Mouse (Mus musculus) heart, embryonic 11.5 days (tissue): ENCODE data around the gene Trpc3. TPM values are rescaled to one million over a fixed set of nuclear protein-coding genes. Genes with fewer than 3 reads are reported as not detected.
A peak's percentile ranks its signal among the peaks of the same experiment; 100 is the strongest.
"Not testable (repeated sequence)": the region's sequence is repeated elsewhere in the genome, so short reads cannot be mapped to it uniquely, and the experiment has no call there.

Experiments
- ATAC-seq: fragments of 200-750 bp; cut with Nextera tagmentation; replicated peaks from 2 replicates; pipeline ENCODE4 v1.8.0; 2017; ENCODE audit warnings: moderate library complexity; ENCODE audit not compliant: insufficient number of reproducible peaks, low FRiP score, low TSS enrichment
- H3K27ac ChIP-seq: fragments of 300-500 bp; sonication (generic); 2 replicates; pipeline ENCODE4 v1.5.1; 2014; ENCODE audit warnings: mild to moderate bottlenecking, low read depth, low read length
- H3K27me3 ChIP-seq: fragments of 300-500 bp; sonication (generic); 2 replicates; pipeline ENCODE4 v1.6.1; 2014; ENCODE audit warnings: mild to moderate bottlenecking, low read length, mixed read lengths; ENCODE audit not compliant: control insufficient read depth, insufficient read depth
- H3K36me3 ChIP-seq: fragments of 300-500 bp; sonication (generic); 2 replicates; pipeline ENCODE4 v1.6.1; 2014; ENCODE audit warnings: mild to moderate bottlenecking, low read length, moderate library complexity, mixed read lengths; ENCODE audit not compliant: control insufficient read depth, insufficient read depth
- H3K4me1 ChIP-seq: fragments of 300-500 bp; sonication (generic); 2 replicates; pipeline ENCODE4 v1.6.1; 2014; ENCODE audit warnings: low read length; ENCODE audit not compliant: control insufficient read depth, insufficient read depth
- H3K4me2 ChIP-seq: fragments of 300-500 bp; sonication (generic); 2 replicates; pipeline ENCODE4 v1.6.1; 2014; ENCODE audit warnings: mild to moderate bottlenecking, moderate library complexity
- H3K4me3 ChIP-seq: fragments of 300-500 bp; sonication (generic); 2 replicates; pipeline ENCODE4 v1.5.1; 2014; ENCODE audit warnings: low read depth, low read length
- H3K9ac ChIP-seq: fragments of 300-500 bp; sonication (generic); 2 replicates; pipeline ENCODE4 v1.6.1; 2014; ENCODE audit warnings: mild to moderate bottlenecking, low read depth, low read length, moderate library complexity
- H3K9me3 ChIP-seq: fragments of 300-500 bp; sonication (generic); replicated peaks from 2 replicates; pipeline ENCODE4 v1.6.1; 2016; ENCODE audit warnings: low read length; ENCODE audit not compliant: control insufficient read depth
- WGBS: fragments of 180-500 bp; shearing (Covaris S2); extraction: QIAGEN DNeasy Blood & Tissue Kit; methylation state at CpG from one replicate; pipeline ENCODE4 v1.1.7; 2014; ENCODE audit not compliant: insufficient replicate concordance; 5-methylcytosine and 5-hydroxymethylcytosine counted together
- polyA plus RNA-seq: library from polyadenylated mRNA; unstranded; fragments of >200 nt; fragmentation: Nextera tagmentation; extraction: Ambion mirVana; gene quantifications from 2 replicates; pipeline ENCODE4 v1.2.1, GENCODE M21; 2014

Trpc3 gene
- polyA plus RNA-seq, 1 experiment from 2014 or later, result 3.5 TPM

DNA sequence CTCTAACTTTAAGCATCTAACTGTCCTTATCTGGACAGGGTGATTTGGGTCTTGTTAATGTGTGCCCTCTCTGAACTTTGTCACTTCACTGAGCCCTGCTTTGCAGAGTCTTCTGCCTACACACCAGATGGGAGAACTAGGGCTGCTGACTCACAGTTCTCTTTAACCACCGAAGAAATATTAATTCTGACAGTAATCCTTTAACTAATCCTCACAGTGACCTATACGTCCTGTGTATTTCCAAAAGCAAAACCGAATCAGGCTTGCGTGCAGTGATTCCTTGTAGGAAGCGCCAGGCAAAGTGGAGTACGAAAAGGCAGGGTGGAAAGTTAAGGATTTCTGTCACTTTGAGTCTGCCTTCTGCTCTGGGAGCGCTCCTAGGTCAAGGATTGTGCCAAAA is 71.8 kb downstream of the Trpc3 start:
- Histone ChIP-seq H3K4me2 (no peak overlapping the region), H3K9me3 (no peaks in the 10 kb centered on the region), H3K4me3 (no peak overlapping the region), H3K27me3 (no peaks in the 10 kb centered on the region), H3K36me3 (no peaks in the 10 kb centered on the region), H3K27ac (no peak overlapping the region), H3K9ac (no peak overlapping the region), H3K4me1 (no peaks in the 10 kb centered on the region)
- ATAC-seq, result no peak
- 69% methylated on average over 7 of the region's 7 CpGs for WGBS

DNA sequence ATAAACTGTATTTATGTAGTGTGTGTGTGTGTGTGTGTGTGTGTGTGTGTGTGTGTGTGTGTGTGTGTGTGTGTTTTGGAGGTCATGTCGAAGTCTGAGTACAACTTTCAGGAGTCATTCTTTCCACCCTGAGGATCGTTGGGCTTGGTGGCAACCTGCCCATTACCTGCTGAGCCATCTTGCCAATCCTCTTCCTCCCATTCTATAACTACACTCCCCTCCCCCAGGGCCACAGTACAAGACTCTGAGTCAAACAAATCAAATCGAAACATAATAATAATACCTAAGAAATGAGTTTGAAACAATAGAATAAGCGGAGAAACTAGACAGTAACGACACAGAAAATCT is 76.1 kb downstream of the Trpc3 start:
- ATAC-seq, result no peak
- no peaks in the 10 kb centered on the region; the same call in 1 of the 2 replicates for H3K4me1 ChIP-seq
- no peaks in the 10 kb centered on the region for H3K36me3 ChIP-seq
- no peak overlapping the region for H3K9ac ChIP-seq
- 78% methylated on average over 4 of the region's 5 CpGs for WGBS
- no peak overlapping the region for H3K27ac ChIP-seq
- H3K9me3 ChIP-seq, result no peaks in the 10 kb centered on the region
- no peak overlapping the region for H3K4me3 ChIP-seq
- H3K4me2 ChIP-seq, result no peak overlapping the region
- no peaks in the 10 kb centered on the region for H3K27me3 ChIP-seq

- 5% methylated on average over 34 of the region's 38 CpGs for WGBS
- no peak within 1 kb of the TSS for H3K27ac ChIP-seq
Observed at GRCm38 (mm10) chr3:36613202-36613907, 76.6 kb downstream of the Trpc3 start, which contains the start of gene Bbs7. Gene Bbs7, minus strand, starts transcription at chr3:36613477.

GRCm38 (mm10) chr3:36612687-36613086 is 77.3 kb downstream of the Trpc3 start:
- no peaks in the 10 kb centered on the region for H3K9me3 ChIP-seq
- peak overlapping the region; percentile 74 for H3K9ac ChIP-seq
- no peaks in the 10 kb centered on the region for H3K27me3 ChIP-seq
- no peak overlapping the region for H3K27ac ChIP-seq
- peak overlapping the region; percentile 57 for H3K4me3 ChIP-seq
- 7% methylated on average over 6 of the region's 6 CpGs for WGBS
- ATAC-seq, result no peak
- peak overlapping the region; percentile 64 for H3K4me2 ChIP-seq
- H3K4me1 ChIP-seq, result no peaks in the 10 kb centered on the region; the same call in 1 of the 2 replicates
- H3K36me3 ChIP-seq, result no peaks in the 10 kb centered on the region

More at GRCm38 (mm10) chr3:36613202-36613907, 76.6 kb downstream of the Trpc3 start, which contains the start of gene Bbs7:
- H3K4me2 ChIP-seq, result peak within 1 kb of the TSS; percentile 64
- no peaks in the 10 kb centered on the region for H3K9me3 ChIP-seq
- peak within 1 kb of the TSS; percentile 74 for H3K9ac ChIP-seq
- H3K27me3 ChIP-seq, result no peaks in the 10 kb centered on the region
- H3K4me3 ChIP-seq, result peak within 1 kb of the TSS; percentile 57
- no peaks in the 10 kb centered on the region for H3K36me3 ChIP-seq
- peak; percentile 100 for ATAC-seq
- no peaks in the 10 kb centered on the region; the same call in 1 of the 2 replicates for H3K4me1 ChIP-seq

DNA sequence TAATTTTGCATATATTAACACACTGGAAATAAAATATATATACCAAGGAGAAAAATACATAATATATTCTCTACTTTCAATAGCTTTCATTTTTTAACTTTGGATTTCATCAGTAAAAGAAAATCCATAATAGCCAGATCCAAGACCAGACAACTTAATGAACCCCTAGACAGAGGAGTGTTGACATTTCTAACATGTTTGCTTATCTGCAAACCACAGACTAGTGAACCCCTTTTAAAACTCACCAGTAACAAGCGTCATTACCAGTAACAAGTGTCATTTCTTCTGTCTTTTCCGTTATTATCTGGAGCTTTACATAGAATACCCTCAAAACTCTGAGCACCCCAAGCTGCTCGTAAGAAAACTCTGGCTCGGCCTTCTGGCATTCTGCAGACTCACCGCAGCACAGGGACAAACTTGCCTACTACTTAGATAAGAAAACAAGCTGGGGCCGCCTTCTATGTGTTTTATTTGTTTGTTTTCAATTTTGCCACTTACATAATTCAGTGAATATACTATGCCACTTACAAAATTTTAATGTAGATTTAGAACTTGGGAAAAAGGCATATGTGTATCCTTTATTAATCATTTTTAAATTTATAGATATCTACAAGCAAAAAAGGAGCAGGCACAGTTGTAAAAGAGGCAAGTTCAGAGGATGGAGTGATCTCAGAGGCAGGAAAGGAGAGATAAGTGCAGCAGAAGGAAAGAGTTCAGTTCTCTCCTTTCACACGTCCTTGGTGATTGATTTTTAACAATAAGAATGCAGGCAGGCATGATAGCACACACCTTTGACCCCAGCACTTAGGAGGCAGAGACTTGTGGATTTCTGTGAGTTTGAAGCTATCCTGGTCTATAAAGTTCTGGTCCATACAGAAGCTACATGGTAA is 83.8 kb downstream of the Trpc3 start:
- no peaks in the 10 kb centered on the region for H3K36me3 ChIP-seq
- no peak overlapping the region for H3K4me2 ChIP-seq
- H3K4me1 ChIP-seq, result no peaks in the 10 kb centered on the region
- no peak overlapping the region for H3K4me3 ChIP-seq
- 43% methylated on average over 7 of the region's 7 CpGs for WGBS
- H3K9ac ChIP-seq, result no peak overlapping the region
- no peak for ATAC-seq
- no peak overlapping the region for H3K27ac ChIP-seq
- H3K27me3 ChIP-seq, result no peaks in the 10 kb centered on the region
- no peaks in the 10 kb centered on the region for H3K9me3 ChIP-seq

GRCm38 (mm10) chr3:36599773-36600172 is 90.2 kb downstream of the Trpc3 start:
- H3K9me3 ChIP-seq, H3K27ac ChIP-seq: not testable (repeated sequence)
- WGBS, result 85% methylated on average over 8 of the region's 9 CpGs

DNA sequence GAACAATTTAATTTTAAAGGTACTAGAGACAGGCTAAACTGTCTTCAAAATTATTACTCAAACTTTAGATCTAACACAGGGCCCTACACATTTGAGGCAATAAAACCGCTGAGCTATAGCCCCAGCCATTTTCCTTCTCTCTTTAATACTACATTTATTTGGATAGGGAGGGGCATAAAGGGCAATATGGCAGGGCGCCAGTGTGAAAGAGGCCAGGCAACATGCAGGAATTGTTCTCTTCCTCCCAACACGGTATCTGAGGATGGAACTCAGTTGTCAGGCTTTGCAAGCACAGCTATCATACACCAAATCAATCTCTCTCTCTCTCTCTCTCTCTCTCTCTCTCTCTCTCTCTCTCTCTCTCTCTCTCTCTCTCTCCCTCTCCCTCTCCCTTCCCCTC is 91.2 kb downstream of the Trpc3 start:
- Histone ChIP-seq H3K9me3 (no peaks in the 10 kb centered on the region), H3K4me3 (no peak overlapping the region), H3K27me3 (no peaks in the 10 kb centered on the region), H3K9ac (no peak overlapping the region), H3K4me2 (no peak overlapping the region), H3K36me3 (no peaks in the 10 kb centered on the region), H3K4me1 (no peaks in the 10 kb centered on the region), H3K27ac (no peak overlapping the region)
- ATAC-seq, result no peak
- WGBS, result 71% methylated on average over 3 of the region's 3 CpGs

More at GRCm38 (mm10) chr3:36599773-36600172, 90.2 kb downstream of the Trpc3 start:
- not testable (repeated sequence) for H3K36me3 ChIP-seq, ATAC-seq, H3K9ac ChIP-seq, H3K4me2 ChIP-seq, H3K4me3 ChIP-seq, H3K4me1 ChIP-seq, H3K27me3 ChIP-seq

DNA sequence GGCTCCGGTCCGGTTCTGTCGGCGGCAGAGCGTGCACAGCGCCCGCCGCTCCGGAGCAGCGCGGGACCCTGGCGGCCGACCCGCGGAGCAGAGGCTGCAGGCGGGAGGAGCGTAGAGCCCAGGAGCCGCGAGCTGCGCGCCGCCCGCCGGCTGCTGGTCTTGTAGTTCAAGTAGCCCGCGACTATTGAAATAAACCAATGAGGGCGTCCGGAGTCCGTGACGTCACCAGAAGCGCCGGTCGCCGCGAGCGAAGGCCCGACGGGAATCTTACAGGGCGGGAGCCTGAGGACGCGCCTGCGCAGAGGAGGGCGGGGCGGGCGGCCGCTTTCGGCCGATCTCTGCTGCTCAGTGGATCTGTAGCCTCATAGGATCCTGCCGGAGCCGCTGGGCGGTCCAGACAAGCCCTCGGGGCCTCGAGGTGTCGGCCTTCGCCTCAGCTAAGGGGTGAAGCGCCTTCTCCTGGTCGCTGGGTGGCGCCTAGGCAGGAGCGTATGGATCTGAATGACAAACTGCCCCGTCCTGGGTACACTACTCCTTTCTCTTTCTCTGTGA is 118.1 kb downstream of the Trpc3 start, which contains the start of gene Ccna2:
Ccna2 (minus strand) TSS at position 324 of the 552 bp plus-strand sequence.
- Histone ChIP-seq H3K4me3 (peak within 1 kb of the TSS; percentile 79), H3K4me1 (peaks cover 12% of the 10 kb centered on the region)

More for the DNA sequence above, 118.1 kb downstream of the Trpc3 start, which contains the start of gene Ccna2:
- under 1% methylated on average over 60 of the region's 60 CpGs for WGBS
- Histone ChIP-seq H3K27ac (peak within 1 kb of the TSS; percentile 74), H3K4me2 (peak within 1 kb of the TSS; percentile 89), H3K27me3 (no peaks in the 10 kb centered on the region), H3K36me3 (peaks cover 22% of the 10 kb centered on the region), H3K9me3 (no peaks in the 10 kb centered on the region), H3K9ac (peak within 1 kb of the TSS; percentile 84)
- peak; percentile 99 for ATAC-seq
